Mouse (Mus musculus): ENCODE data around the gene Pdcd11. TPM values are rescaled to one million over a fixed set of nuclear protein-coding genes. Genes with fewer than 3 reads are reported as not detected.

Pdcd11 gene
- polyA plus RNA-seq, 1 experiment, result 10.0 TPM

GRCm38 (mm10) chr19:47142438-47142837 lies 51.9 kb downstream of the Pdcd11 start:
- Histone ChIP-seq H3K4me1 (ENCODE audit: control insufficient read depth, insufficient read depth, low read length) (peaks cover 29% of the 10 kb centered on the region), H3K27ac (ENCODE audit: insufficient read depth, low read depth, low read length) (no peak overlapping the region), H3K4me3 (ENCODE audit: insufficient read depth, low read length) (no peak overlapping the region)
- TF ChIP-seq CTCF (IDR thresholded peaks at IDR 0.05; ENCODE audit: low read depth, low read length) (no peak), POLR2A (IDR thresholded peaks at IDR 0.05; ENCODE audit: borderline replicate concordance, low read depth, low read length) (no peak)

- TF ChIP-seq CTCF (IDR thresholded peaks at IDR 0.05; ENCODE audit: low read depth, low read length), result no peak
- no peak for TF ChIP-seq POLR2A (IDR thresholded peaks at IDR 0.05; ENCODE audit: borderline replicate concordance, low read depth, low read length)
- H3K4me3 ChIP-seq (ENCODE audit: insufficient read depth, low read length), result no peak within 1 kb of the TSS
Observed at GRCm38 (mm10) chr19:47144154-47144553, 53.6 kb downstream of the Pdcd11 start, which contains the start of gene Calhm1. Gene Calhm1 (minus strand): TSS chr19:47144254.

GRCm38 (mm10) chr19:47148267-47148847 lies 57.8 kb downstream of the Pdcd11 start:
- Histone ChIP-seq H3K4me1 (ENCODE audit: control insufficient read depth, insufficient read depth, low read length) (peaks cover 17% of the 10 kb centered on the region), H3K27ac (ENCODE audit: insufficient read depth, low read depth, low read length) (no peak overlapping the region), H3K4me3 (ENCODE audit: insufficient read depth, low read length) (no peak overlapping the region)
- TF ChIP-seq CTCF (IDR thresholded peaks at IDR 0.05; ENCODE audit: low read depth, low read length), result no peak
- no peak for TF ChIP-seq POLR2A (IDR thresholded peaks at IDR 0.05; ENCODE audit: borderline replicate concordance, low read depth, low read length)

More at GRCm38 (mm10) chr19:47144154-47144553, 53.6 kb downstream of the Pdcd11 start, which contains the start of gene Calhm1:
- Histone ChIP-seq H3K27ac (ENCODE audit: insufficient read depth, low read depth, low read length) (no peak within 1 kb of the TSS), H3K4me1 (ENCODE audit: control insufficient read depth, insufficient read depth, low read length) (peaks cover 36% of the 10 kb centered on the region)

GRCm38 (mm10) chr19:47149854-47150253 lies 59.3 kb downstream of the Pdcd11 start:
- Histone ChIP-seq H3K4me3 (ENCODE audit: insufficient read depth, low read length) (no peak overlapping the region), H3K27ac (ENCODE audit: insufficient read depth, low read depth, low read length) (no peak overlapping the region), H3K4me1 (ENCODE audit: control insufficient read depth, insufficient read depth, low read length) (peaks cover 17% of the 10 kb centered on the region)
- TF ChIP-seq CTCF (IDR thresholded peaks at IDR 0.05; ENCODE audit: low read depth, low read length) (no peak), POLR2A (IDR thresholded peaks at IDR 0.05; ENCODE audit: borderline replicate concordance, low read depth, low read length) (no peak)

GRCm38 (mm10) chr19:47151332-47152061 lies 60.9 kb downstream of the Pdcd11 start:
- Histone ChIP-seq H3K4me1 (ENCODE audit: control insufficient read depth, insufficient read depth, low read length) (peaks cover 17% of the 10 kb centered on the region), H3K27ac (ENCODE audit: insufficient read depth, low read depth, low read length) (no peak overlapping the region), H3K4me3 (ENCODE audit: insufficient read depth, low read length) (no peak overlapping the region)
- TF ChIP-seq CTCF (IDR thresholded peaks at IDR 0.05; ENCODE audit: low read depth, low read length) (no peak), POLR2A (IDR thresholded peaks at IDR 0.05; ENCODE audit: borderline replicate concordance, low read depth, low read length) (no peak)

GRCm38 (mm10) chr19:47152062-47152369 lies 61.4 kb downstream of the Pdcd11 start:
- TF ChIP-seq CTCF (IDR thresholded peaks at IDR 0.05; ENCODE audit: low read depth, low read length) (no peak), POLR2A (IDR thresholded peaks at IDR 0.05; ENCODE audit: borderline replicate concordance, low read depth, low read length) (no peak)
- Histone ChIP-seq H3K27ac (ENCODE audit: insufficient read depth, low read depth, low read length) (no peak overlapping the region), H3K4me1 (ENCODE audit: control insufficient read depth, insufficient read depth, low read length) (peaks cover 17% of the 10 kb centered on the region), H3K4me3 (ENCODE audit: insufficient read depth, low read length) (no peak overlapping the region)

- Histone ChIP-seq H3K27ac (ENCODE audit: insufficient read depth, low read depth, low read length) (no peak overlapping the region), H3K4me3 (ENCODE audit: insufficient read depth, low read length) (no peak overlapping the region), H3K4me1 (ENCODE audit: control insufficient read depth, insufficient read depth, low read length) (peaks cover 2% of the 10 kb centered on the region)
- TF ChIP-seq POLR2A (IDR thresholded peaks at IDR 0.05; ENCODE audit: borderline replicate concordance, low read depth, low read length), result no peak
- no peak for TF ChIP-seq CTCF (IDR thresholded peaks at IDR 0.05; ENCODE audit: low read depth, low read length)
Observed at GRCm38 (mm10) chr19:47153767-47154166, 63.2 kb downstream of the Pdcd11 start.

- Histone ChIP-seq H3K4me3 (ENCODE audit: insufficient read depth, low read length) (no peak within 1 kb of the TSS), H3K27ac (ENCODE audit: insufficient read depth, low read depth, low read length) (no peak within 1 kb of the TSS), H3K4me1 (ENCODE audit: control insufficient read depth, insufficient read depth, low read length) (no peaks in the 10 kb centered on the region)
- TF ChIP-seq POLR2A (IDR thresholded peaks at IDR 0.05; ENCODE audit: borderline replicate concordance, low read depth, low read length) (no peak), CTCF (IDR thresholded peaks at IDR 0.05; ENCODE audit: low read depth, low read length) (no peak)
Observed at GRCm38 (mm10) chr19:47157664-47158063, 67.1 kb downstream of the Pdcd11 start, which contains the start of gene Calhm3. Gene Calhm3 (minus strand): TSS chr19:47157764.

- H3K4me1 ChIP-seq (ENCODE audit: control insufficient read depth, insufficient read depth, low read length), result no peaks in the 10 kb centered on the region
- H3K4me3 ChIP-seq (ENCODE audit: insufficient read depth, low read length), result no peak overlapping the region
- H3K27ac ChIP-seq (ENCODE audit: insufficient read depth, low read depth, low read length), result no peak overlapping the region
- TF ChIP-seq POLR2A (IDR thresholded peaks at IDR 0.05; ENCODE audit: borderline replicate concordance, low read depth, low read length) (no peak), CTCF (IDR thresholded peaks at IDR 0.05; ENCODE audit: low read depth, low read length) (no peak)
Observed at GRCm38 (mm10) chr19:47161669-47162068, 71.1 kb downstream of the Pdcd11 start.

GRCm38 (mm10) chr19:47163176-47163744 lies 72.7 kb downstream of the Pdcd11 start:
- TF ChIP-seq CTCF (IDR thresholded peaks at IDR 0.05; ENCODE audit: low read depth, low read length), result no peak
- TF ChIP-seq POLR2A (IDR thresholded peaks at IDR 0.05; ENCODE audit: borderline replicate concordance, low read depth, low read length), result no peak
- Histone ChIP-seq H3K4me3 (ENCODE audit: insufficient read depth, low read length) (no peak overlapping the region), H3K4me1 (ENCODE audit: control insufficient read depth, insufficient read depth, low read length) (peaks cover 5% of the 10 kb centered on the region), H3K27ac (ENCODE audit: insufficient read depth, low read depth, low read length) (no peak overlapping the region)
